Mouse (Mus musculus) spleen, adult 2 months (tissue): ENCODE measurements at regions not wholly inside any gene's neighbourhood (a gene's known extent, or its start where the extent isn't known, plus 50 kb on each side); places are given as distances from the start of the nearest gene placed in this dataset.

Experiments
- DNase-seq, 2 experiments: peaks; one replicate each; pipeline versions ENCODE4 v3.0.0 to v3.0.0-alpha.2; 2012 to 2021; ENCODE audit warnings: low spot score in 2 of 2, low read depth in 1 of 2
- H3K27ac ChIP-seq: fragments of 200-500 bp; 2 replicates; pipeline ENCODE4 v1.5.1; 2012; ENCODE audit warnings: low read length, inconsistent platforms; ENCODE audit not compliant: insufficient read depth
- H3K27me3 ChIP-seq: fragments of 200-500 bp; 2 replicates; pipeline ENCODE4 v1.6.1; 2012; ENCODE audit warnings: mild to moderate bottlenecking, moderate library complexity, low read length, inconsistent platforms; ENCODE audit not compliant: control insufficient read depth, insufficient read depth
- H3K36me3 ChIP-seq: fragments of 200-500 bp; 2 replicates; pipeline ENCODE4 v1.6.1; 2012; ENCODE audit warnings: mild to moderate bottlenecking, low read length, inconsistent platforms; ENCODE audit not compliant: control insufficient read depth, insufficient read depth
- H3K4me1 ChIP-seq: fragments of 200-500 bp; 2 replicates; pipeline ENCODE4 v1.6.1; 2011; ENCODE audit warnings: inconsistent platforms; ENCODE audit not compliant: control insufficient read depth, insufficient read depth, insufficient read length
- H3K4me3 ChIP-seq: fragments of 200-500 bp; 2 replicates; pipeline ENCODE4 v1.5.1; 2011; ENCODE audit warnings: mild to moderate bottlenecking, inconsistent platforms; ENCODE audit not compliant: insufficient read depth, insufficient read length; ENCODE audit errors: extremely low read depth
- CTCF ChIP-seq: fragments of 200-500 bp; IDR thresholded peaks from 2 replicates; pipeline ENCODE4 v1.5.1; 2011; ENCODE audit warnings: mild to moderate bottlenecking, inconsistent platforms; ENCODE audit not compliant: insufficient read depth, insufficient read length, insufficient replicate concordance; ENCODE audit errors: extremely low read depth
- POLR2A ChIP-seq: fragments of 200-500 bp; IDR thresholded peaks from 2 replicates; pipeline ENCODE4 v1.6.1; 2011; ENCODE audit warnings: low read depth, low read length, inconsistent platforms
- WGBS: fragments of 180-500 bp; shearing (Covaris S2); methylation state at CpG from one replicate; pipeline ENCODE4 v1.1.7; 2018; 5-methylcytosine and 5-hydroxymethylcytosine counted together

DNA sequence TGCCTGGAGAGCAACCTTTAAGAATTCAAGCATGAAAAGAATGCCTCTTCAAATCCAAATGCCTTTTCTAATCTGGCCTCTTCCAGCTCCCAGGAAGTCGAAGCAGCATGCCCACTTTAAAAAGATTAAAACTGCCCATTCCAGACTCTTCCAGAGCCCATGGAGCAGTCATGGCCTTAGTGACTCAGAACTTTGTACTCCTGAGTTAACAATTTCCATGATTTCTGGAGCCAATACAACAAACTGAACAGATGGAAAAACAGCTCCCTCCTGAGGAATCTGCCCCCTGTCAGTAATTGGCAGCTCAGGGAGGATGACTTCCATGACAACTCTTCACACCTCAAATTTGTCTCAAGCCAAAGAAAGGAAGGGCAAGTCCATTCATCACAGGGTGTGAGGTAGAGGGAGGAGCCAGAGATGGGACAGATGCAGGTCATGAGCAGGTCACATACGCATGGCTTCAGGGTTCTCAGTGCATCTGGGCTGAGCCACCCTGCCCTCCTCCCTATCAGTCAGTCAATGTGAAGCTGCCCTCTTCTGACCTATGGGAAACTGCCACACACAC is 75.4 kb upstream of the Tcerg1l start:
- no peaks in the 10 kb centered on the region for H3K4me1 ChIP-seq
- WGBS = 88% methylated on average over 2 of the region's 2 CpGs
- no peaks in the 10 kb centered on the region for H3K27me3 ChIP-seq
- no peak for DNase-seq
- TF ChIP-seq POLR2A (no peak), CTCF (no peak)
- no peak overlapping the region for H3K27ac ChIP-seq
- H3K4me3 ChIP-seq = no peak overlapping the region
- no peaks in the 10 kb centered on the region for H3K36me3 ChIP-seq

DNA sequence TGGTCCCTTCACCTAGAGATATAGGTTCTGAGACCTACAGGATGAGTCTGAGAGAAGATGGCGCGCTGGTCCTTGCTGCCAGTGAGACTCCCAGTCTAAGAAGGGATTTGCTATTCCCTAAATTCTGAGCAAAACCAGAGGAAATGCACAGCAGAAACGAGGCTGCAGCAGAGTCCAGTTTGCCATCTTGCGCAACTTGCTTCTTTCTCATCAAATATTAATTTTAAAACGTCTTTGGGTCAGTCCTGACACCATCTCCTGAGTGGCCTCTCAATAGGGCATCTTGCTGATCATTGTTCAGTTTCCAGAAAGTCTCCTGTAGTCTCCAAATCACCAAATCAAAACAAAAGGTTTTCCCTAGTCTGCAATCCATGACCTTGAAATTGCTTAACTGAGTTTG is 74.8 kb upstream of the Tcerg1l start:
- no peaks in the 10 kb centered on the region for H3K4me1 ChIP-seq
- H3K27me3 ChIP-seq = no peaks in the 10 kb centered on the region
- TF ChIP-seq POLR2A (no peak), CTCF (no peak)
- DNase-seq = no peak
- H3K4me3 ChIP-seq = no peak overlapping the region
- H3K36me3 ChIP-seq = no peaks in the 10 kb centered on the region
- WGBS = 78% methylated on average over 5 of the region's 5 CpGs
- H3K27ac ChIP-seq = no peak overlapping the region

GRCm38 (mm10) chr7:138469211-138469610 is 71.7 kb upstream of the Tcerg1l start:
- TF ChIP-seq CTCF (no peak), POLR2A (no peak)
- H3K27ac ChIP-seq = no peak overlapping the region

GRCm38 (mm10) chr7:138468436-138468835 is 70.9 kb upstream of the Tcerg1l start:
- TF ChIP-seq POLR2A (no peak), CTCF (no peak)
- Histone ChIP-seq H3K4me3 (no peak overlapping the region), H3K36me3 (no peaks in the 10 kb centered on the region), H3K4me1 (no peaks in the 10 kb centered on the region), H3K27me3 (no peaks in the 10 kb centered on the region), H3K27ac (no peak overlapping the region)
- 79% methylated on average over 2 of the region's 2 CpGs for WGBS
- DNase-seq = no peak

More at GRCm38 (mm10) chr7:138469211-138469610, 71.7 kb upstream of the Tcerg1l start:
- no peaks in the 10 kb centered on the region for H3K36me3 ChIP-seq
- 83% methylated on average over 4 of the region's 4 CpGs for whole genome bisulfite sequencing
- H3K4me3 ChIP-seq = no peak overlapping the region
- no peaks in the 10 kb centered on the region for H3K27me3 ChIP-seq
- no peaks in the 10 kb centered on the region for H3K4me1 ChIP-seq
- no peak for DNase-seq

- no peak overlapping the region for H3K27ac ChIP-seq
- H3K4me1 ChIP-seq = no peaks in the 10 kb centered on the region
- no peak for DNase-seq
- TF ChIP-seq POLR2A = no peak
- no peak for TF ChIP-seq CTCF
- no peak overlapping the region for H3K4me3 ChIP-seq
- H3K27me3 ChIP-seq = no peaks in the 10 kb centered on the region
- no peaks in the 10 kb centered on the region for H3K36me3 ChIP-seq
- WGBS = 79% methylated on average over 2 of the region's 2 CpGs
Observed at GRCm38 (mm10) chr7:138467981-138468380, 70.5 kb upstream of the Tcerg1l start.

DNA sequence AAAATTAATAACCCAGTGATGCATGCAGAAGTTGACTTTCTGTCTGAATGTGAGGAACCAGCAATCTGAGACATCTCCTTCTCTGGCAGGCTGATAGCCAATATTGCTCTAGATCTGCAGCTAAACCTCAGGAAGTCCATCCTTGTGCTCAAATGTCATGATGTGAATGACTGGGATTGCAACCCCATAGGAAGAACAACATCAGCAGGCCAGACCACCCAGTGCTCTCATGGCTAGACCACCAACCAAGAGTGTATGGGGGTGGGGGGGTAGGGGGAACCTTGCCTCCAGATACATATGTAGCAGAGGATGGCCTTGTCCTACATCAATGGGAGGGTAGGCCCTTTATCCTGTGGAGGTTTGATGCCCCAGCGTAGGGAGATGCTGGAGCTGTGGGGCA is 69.9 kb upstream of the Tcerg1l start:
- Histone ChIP-seq H3K27me3 (no peaks in the 10 kb centered on the region), H3K4me3 (no peak overlapping the region), H3K4me1 (no peaks in the 10 kb centered on the region), H3K27ac (no peak overlapping the region), H3K36me3 (no peaks in the 10 kb centered on the region)
- 63% methylated on average over 1 of the region's 1 CpGs for WGBS
- TF ChIP-seq CTCF = no peak
- no peak for TF ChIP-seq POLR2A
- no peak for DNase-seq

DNA sequence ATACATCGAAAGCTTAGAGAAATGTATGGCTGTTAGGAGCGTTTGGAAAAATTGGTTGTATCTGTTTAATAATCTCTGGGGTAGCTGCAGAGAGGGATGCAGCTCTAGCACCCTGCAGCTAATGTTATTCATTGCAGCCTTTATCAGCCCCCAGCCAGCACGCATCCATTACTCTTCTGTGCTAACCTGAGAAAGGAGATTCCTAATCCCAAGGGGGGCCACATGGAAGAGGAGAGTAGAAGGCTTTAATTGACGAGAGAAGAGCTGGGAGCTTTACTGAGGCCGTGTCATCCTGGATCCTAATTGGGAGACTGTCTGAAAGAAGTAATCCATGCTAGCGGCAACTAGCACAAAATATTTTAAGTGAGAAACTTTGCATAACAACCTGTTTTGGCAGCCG is 60.4 kb upstream of the Tcerg1l start:
- no peak for TF ChIP-seq POLR2A
- TF ChIP-seq CTCF = no peak
- no peaks in the 10 kb centered on the region for H3K4me1 ChIP-seq
- 71% methylated on average over 7 of the region's 7 CpGs for WGBS

More for the DNA sequence above, 60.4 kb upstream of the Tcerg1l start:
- no peak overlapping the region for H3K4me3 ChIP-seq
- H3K27ac ChIP-seq = no peak overlapping the region
- no peak for DNase-seq
- H3K36me3 ChIP-seq = no peaks in the 10 kb centered on the region
- no peaks in the 10 kb centered on the region for H3K27me3 ChIP-seq
